Mouse (Mus musculus) brain, embryonic 14.5 days (tissue): ENCODE measurements around the gene Krtap9-5.

Experiments used
- CTCF ChIP-seq: fragments of 200-500 bp; IDR thresholded peaks from 2 replicates; pipeline ENCODE4 v1.5.1; 2012; ENCODE audit warnings: inconsistent platforms, mild to moderate bottlenecking, moderate library complexity, borderline replicate concordance; ENCODE audit not compliant: insufficient read depth, insufficient read length; ENCODE audit errors: extremely low read depth
- POLR2A ChIP-seq: fragments of 200-500 bp; IDR thresholded peaks from 2 replicates; pipeline ENCODE4 v1.6.1; 2012; ENCODE audit warnings: mild to moderate bottlenecking, inconsistent platforms, borderline replicate concordance; ENCODE audit not compliant: poor library complexity, insufficient read depth, insufficient read length, severe bottlenecking; ENCODE audit errors: extremely low read depth

DNA sequence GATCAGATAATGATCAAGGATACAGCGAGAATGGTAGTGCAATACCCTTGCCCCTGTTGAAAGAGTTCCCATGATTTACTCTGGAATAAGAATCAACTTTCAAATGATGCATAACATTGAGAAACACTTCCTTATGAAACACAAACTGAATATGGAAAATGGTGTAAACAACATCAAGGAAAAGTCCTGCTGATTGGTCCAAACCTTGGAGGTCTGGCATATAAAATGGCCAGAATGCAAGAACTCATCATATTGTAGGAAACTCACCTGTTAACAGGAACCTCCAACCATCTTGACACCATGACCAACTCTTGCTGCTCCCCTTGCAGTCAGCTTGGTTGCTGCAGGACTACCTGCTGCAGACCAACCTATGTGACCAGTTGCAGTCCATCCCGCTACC lies at the start of gene Krtap9-5:
- TF ChIP-seq POLR2A (no peak), CTCF (no peak)
